Mouse (Mus musculus): Measurements from ENCODE around the gene Ramp3. TPM values are rescaled to one million over a fixed set of nuclear protein-coding genes. Genes with fewer than 3 reads are reported as not detected.

Gene Ramp3
- total RNA-seq, 2 experiments from 2014 or later: 4.8 to 4.9 TPM

Other genes starting within 250 kb of the Ramp3 start
- 1,000 to 10,000 TPM; 1,662 to 1,810 TPM for gene Ppia, start 243.1 kb upstream of the Ramp3 start, total RNA-seq (2021)
- gene H2afv, start 214.1 kb upstream of the Ramp3 start, total RNA-seq (2021): 10 to 100 TPM; 41.8 to 42.6 TPM
- gene Purb, start 182.6 kb upstream of the Ramp3 start, total RNA-seq (2021): 100 to 1,000 TPM; 255 to 257 TPM
- gene Myo1g, start 137.6 kb upstream of the Ramp3 start, total RNA-seq (2021): 1 to 10 TPM in 1 of 2 experiments, under 1 TPM in 1; 0.45 to 1.1 TPM
- 10 to 100 TPM; 52.1 to 53.4 TPM for gene Ccm2, start 111.6 kb upstream of the Ramp3 start, total RNA-seq (2021)
- 10 to 100 TPM; 39.0 to 48.5 TPM for gene Nacad, start 52.5 kb upstream of the Ramp3 start, total RNA-seq (2021)
- gene Tbrg4, start 32.5 kb upstream of the Ramp3 start, total RNA-seq (2021): 10 to 100 TPM; 40.4 to 47.9 TPM
- gene Wap, start 19.9 kb upstream of the Ramp3 start, total RNA-seq (2021): not detected
- not detected for gene Gm11983, start 179.1 kb downstream of the Ramp3 start, total RNA-seq (2021)

Data from layer of hippocampus, postnatal 36 days (tissue).